Mouse (Mus musculus) embryonic stem cell, embryonic (primary cell): Measurements from ENCODE around the gene Leng8.

ENCODE experiments used
- CTCF ChIA-PET, 4 experiments: fragments of 300-600 bp in 2 of 4; fragments of 350-600 bp in 2 of 4; sonication (Branson Sonifier 250); formaldehyde crosslinking; loops; one replicate each; lab custom pipeline; 2022; ENCODE audit warnings: inconsistent platforms in 2 of 4; lab: Charles Lee
- POLR2A ChIA-PET, 4 experiments: fragments of 300-600 bp in 2 of 4; fragments of 350-600 bp in 2 of 4; sonication (Branson Sonifier 250); formaldehyde crosslinking; loops; one replicate each; lab custom pipeline; 2022; ENCODE audit warnings: antibody characterized with exemption in 4 of 4, inconsistent platforms in 1 of 4; lab: Charles Lee

The Leng8 gene

GRCm38 (mm10) chr7:4122783-4123182, 14.1 kb upstream of the Leng8 start:
- POLR2A ChIA-PET, result interaction anchor here in 3 of 4 experiments (0.7 to 9.6 kb wide), 13 partner anchors 8 to 630 kb away, joined by 3 to 273 read pairs (median 6); partner anchors contain the start of genes Leng8 (in 2 of the 3), Leng9 (in 2 of the 3), Cox6b2 (in 1 of the 3) and Mboat7 (in 1 of the 3)
- CTCF ChIA-PET, result interaction anchor here in 1 of 4 experiments (2.7 kb wide), 1 partner anchor 505 kb away, joined by 6 read pairs; the partner anchor contains the start of gene Ndufa3

- CTCF ChIA-PET, result interaction anchor here in 3 of 4 experiments (0.5 to 2.9 kb wide), 13 partner anchors 10 to 649 kb away, joined by 3 to 18 read pairs (median 5); partner anchors contain the start of genes Leng8 (in 2 of the 3), Ndufa3 (in 1 of the 3), Oscar (in 1 of the 3) and Tnni3 (in 1 of the 3)
- POLR2A ChIA-PET, result interaction anchor here in 3 of 4 experiments (0.7 to 9.6 kb wide), 35 partner anchors 11 to 689 kb away, joined by 3 to 273 read pairs (median 7); partner anchors contain the start of genes Leng8 (in 3 of the 3), Mboat7 (in 3 of the 3), Tsen34 (in 3 of the 3) and Cdc42ep5 (in 2 of the 3)
These were observed 13.1 kb upstream of the Leng8 start for GRCm38 (mm10) chr7:4123732-4124131.

DNA sequence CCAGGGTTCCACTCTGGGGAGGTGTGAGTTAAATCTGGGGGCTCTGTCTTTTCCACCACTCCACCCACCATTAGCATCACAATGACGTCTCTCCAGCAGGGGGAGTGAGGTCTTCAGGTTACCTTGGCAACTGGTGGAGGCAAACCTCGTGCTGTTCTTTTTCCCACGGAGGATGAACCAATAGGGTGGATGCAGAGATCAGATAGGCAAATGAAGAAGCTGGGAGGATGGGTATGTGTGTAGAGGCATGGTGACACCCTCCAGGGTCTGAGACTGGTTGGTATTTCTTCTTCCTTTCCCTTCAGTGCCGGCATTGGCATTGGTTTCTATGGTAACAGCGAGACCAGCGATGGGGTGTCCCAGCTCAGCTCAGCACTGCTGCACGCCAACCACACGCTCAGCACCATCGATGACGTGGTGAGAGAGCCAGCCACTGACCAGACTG, 12.5 kb upstream of the Leng8 start:
- ChIA-PET CTCF (interaction anchor here in 3 of 4 experiments (0.7 to 2.9 kb wide), 22 partner anchors 10 to 508 kb away, joined by 3 to 21 read pairs (median 5); partner anchors contain the start of genes Leng8 (in 3 of the 3), Tnni3 (in 2 of the 3), Cdc42ep5 (in 1 of the 3) and Ndufa3 (in 1 of the 3)), POLR2A (interaction anchor here (0.6 to 9.6 kb wide), 74 partner anchors 9 to 890 kb away, joined by 3 to 273 read pairs (median 4); partner anchors contain the start of genes Leng8 (in 4 of the 4), Cdc42ep5 (in 3 of the 4), Leng9 (in 3 of the 4) and Mboat7 (in 3 of the 4))

DNA sequence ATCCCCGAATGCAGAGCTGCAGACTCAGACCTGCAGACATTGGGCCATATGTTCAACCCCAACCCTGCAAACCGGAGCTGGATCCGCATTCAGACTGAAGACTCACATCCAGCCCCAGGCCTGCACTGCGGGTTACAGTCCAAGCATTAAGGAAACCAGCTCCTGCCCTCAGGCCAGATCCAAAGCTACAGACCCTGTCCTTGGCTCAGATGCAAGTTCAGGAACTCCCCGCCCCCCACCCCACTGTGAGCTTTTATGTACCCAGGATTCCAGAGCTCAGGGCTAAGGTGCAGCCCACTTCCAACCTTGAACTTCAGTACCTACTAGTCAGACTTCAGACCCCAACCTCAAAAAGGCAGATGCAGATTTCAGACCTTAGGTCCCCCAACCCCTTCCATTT, 12.0 kb upstream of the Leng8 start:
- ChIA-PET CTCF (interaction anchor here (0.5 to 2.9 kb wide), 32 partner anchors 9 to 675 kb away, joined by 3 to 21 read pairs (median 5); partner anchors contain the start of genes Leng8 (in 3 of the 4), Rdh13 (in 2 of the 4), Tnni3 (in 2 of the 4) and Cdc42ep5 (in 1 of the 4)), POLR2A (interaction anchor here (0.6 to 9.6 kb wide), 84 partner anchors 9 to 941 kb away, joined by 3 to 273 read pairs (median 4); partner anchors contain the start of genes Leng8 (in 4 of the 4), Cdc42ep5 (in 3 of the 4), Leng9 (in 3 of the 4) and Mboat7 (in 3 of the 4))

GRCm38 (mm10) chr7:4125306-4125705, 11.5 kb upstream of the Leng8 start:
- CTCF ChIA-PET, result interaction anchor here (0.5 to 2.9 kb wide), 32 partner anchors 11 to 675 kb away, joined by 3 to 21 read pairs (median 5); partner anchors contain the start of genes Leng8 (in 3 of the 4), Rdh13 (in 2 of the 4), Cdc42ep5 (in 1 of the 4) and Dnaaf3 (in 1 of the 4)
- POLR2A ChIA-PET, result interaction anchor here (0.6 to 9.6 kb wide), 79 partner anchors 9 to 941 kb away, joined by 3 to 273 read pairs (median 4); partner anchors contain the start of genes Leng8 (in 4 of the 4), Cdc42ep5 (in 3 of the 4), Cnot3 (in 3 of the 4) and Leng9 (in 3 of the 4)

DNA sequence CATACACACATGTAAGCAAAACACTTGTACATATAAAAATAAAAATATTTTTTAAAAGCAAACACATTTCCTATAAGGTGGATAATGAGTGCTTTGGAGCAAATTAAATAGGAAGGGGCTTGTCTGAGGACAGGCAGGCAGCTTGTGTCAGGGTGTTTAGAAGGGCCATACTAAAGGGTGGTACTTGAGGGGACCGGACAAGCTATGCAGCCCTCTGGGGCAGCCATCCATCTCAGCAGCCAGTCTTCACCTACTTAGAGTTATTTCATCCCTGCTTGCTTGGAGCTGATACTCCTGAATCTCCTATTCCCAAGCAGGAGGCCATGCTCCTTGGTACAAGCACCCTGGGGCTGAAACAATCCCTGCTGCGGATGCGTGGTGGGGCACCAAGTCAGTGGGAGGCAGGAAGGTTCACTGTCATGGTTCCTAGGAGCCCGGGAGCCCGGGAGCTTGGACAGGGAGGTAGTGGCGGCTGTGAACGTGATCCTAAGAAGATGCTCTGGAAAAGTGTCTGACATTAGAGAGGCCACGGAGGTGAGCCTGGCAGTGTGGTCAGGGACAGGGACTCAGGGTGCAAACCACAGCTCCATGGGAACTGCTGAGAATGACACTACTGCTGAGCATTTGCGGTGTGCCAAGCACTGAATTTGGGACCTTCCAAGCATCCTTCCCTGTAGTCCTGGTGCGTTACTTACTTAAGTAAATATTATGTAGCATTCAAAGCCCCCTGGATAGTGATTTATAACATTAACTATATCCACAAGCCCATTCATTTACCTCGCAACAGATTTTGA, 9.7 kb upstream of the Leng8 start:
- ChIA-PET POLR2A (interaction anchor here in 3 of 4 experiments (2.6 to 9.6 kb wide), 8 partner anchors 9 to 434 kb away, joined by 10 to 273 read pairs (median 26); partner anchors contain the start of genes Leng8 (in 3 of the 3), Leng9 (in 2 of the 3), Cdc42ep5 (in 1 of the 3) and Mboat7 (in 1 of the 3)), CTCF (no interaction called here)

GRCm38 (mm10) chr7:4127894-4128293, 8.9 kb upstream of the Leng8 start:
- CTCF ChIA-PET, result no interaction called here
- POLR2A ChIA-PET, result interaction anchor here in 2 of 4 experiments (1.2 to 9.6 kb wide), 4 partner anchors 8 to 18 kb away, joined by 4 to 273 read pairs (median 90); partner anchors contain the start of genes Leng8 (in 2 of the 2), Leng9 (in 1 of the 2) and Ttyh1 (in 1 of the 2)

- CTCF ChIA-PET, result interaction anchor here in 2 of 4 experiments (0.7 kb wide), 2 partner anchors 343 to 397 kb away, joined by 3 to 4 read pairs; no protein-coding TSS in a partner anchor
- POLR2A ChIA-PET, result interaction anchor here in 3 of 4 experiments (0.5 to 2.0 kb wide), 8 partner anchors 10 to 830 kb away, joined by 3 to 11 read pairs (median 4); partner anchors contain the start of genes Ppp1r12c (in 1 of the 3), Tsen34 (in 1 of the 3) and Ttyh1 (in 1 of the 3)
These were observed 8.0 kb upstream of the Leng8 start for GRCm38 (mm10) chr7:4128860-4129259.

GRCm38 (mm10) chr7:4130686-4131452, 6.0 kb upstream of the Leng8 start:
- CTCF ChIA-PET, result interaction anchor here (0.6 to 3.9 kb wide), 65 partner anchors 10 to 893 kb away, joined by 3 to 31 read pairs (median 4); partner anchors contain the start of genes Leng9 (in 1 of the 4), Mboat7 (in 1 of the 4), Rdh13 (in 1 of the 4) and Tnni3 (in 1 of the 4)

DNA sequence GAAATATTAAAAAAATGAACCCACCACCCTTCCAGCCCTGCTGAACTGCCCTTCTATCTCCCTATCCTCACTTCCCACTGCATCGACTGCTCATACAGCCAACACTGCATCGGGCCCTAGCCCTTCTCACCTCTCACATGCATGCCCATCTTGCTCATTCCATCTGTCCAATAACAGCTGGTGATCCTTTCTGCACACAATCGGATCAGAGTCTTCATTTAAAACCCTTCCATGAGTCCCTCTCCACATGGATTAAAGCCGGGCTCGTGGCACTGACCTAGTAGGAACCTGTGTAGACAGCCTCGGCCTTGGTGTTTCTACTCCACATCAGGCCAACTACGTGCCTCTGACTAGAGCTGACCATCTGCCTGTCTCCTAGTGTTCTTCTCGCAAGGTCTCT, 4.9 kb upstream of the Leng8 start:
- ChIA-PET CTCF (interaction anchor here in 3 of 4 experiments (0.5 to 3.9 kb wide), 10 partner anchors 12 to 342 kb away, joined by 3 to 31 read pairs (median 8); partner anchors contain the start of genes Rdh13 (in 1 of the 3) and Ttyh1 (in 1 of the 3)), POLR2A (interaction anchor here in 3 of 4 experiments (1.3 to 18.6 kb wide), 6 partner anchors 9 to 465 kb away, joined by 3 to 273 read pairs (median 7); partner anchors contain the start of genes Leng9 (in 1 of the 3) and Ttyh1 (in 1 of the 3))

More at GRCm38 (mm10) chr7:4130686-4131452, 6.0 kb upstream of the Leng8 start:
- POLR2A ChIA-PET, result interaction anchor here in 3 of 4 experiments (0.6 to 2.5 kb wide), 34 partner anchors 8 to 799 kb away, joined by 3 to 11 read pairs (median 5); partner anchors contain the start of genes Cdc42ep5 (in 2 of the 3), Leng9 (in 2 of the 3), Cnot3 (in 1 of the 3) and Leng1 (in 1 of the 3)

DNA sequence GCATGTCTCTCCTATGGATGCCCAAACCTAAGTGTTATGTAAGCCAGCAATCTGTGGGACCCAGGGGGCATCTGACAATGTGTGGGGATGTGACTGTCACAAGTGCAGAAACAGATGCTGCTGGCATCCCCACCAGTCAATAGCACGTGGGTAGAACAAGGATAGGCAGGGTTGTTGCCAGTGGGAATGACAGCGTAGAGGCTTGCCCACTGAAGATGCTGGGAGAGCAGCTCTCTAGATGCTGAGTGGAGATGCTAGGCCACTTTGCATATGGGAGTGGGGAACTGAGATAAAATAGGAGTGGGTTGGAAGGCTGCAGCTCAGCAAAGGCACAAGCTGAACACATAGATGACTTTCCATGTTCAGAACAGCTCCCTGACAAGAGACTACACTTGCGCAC, 4.3 kb upstream of the Leng8 start:
- CTCF ChIA-PET, result interaction anchor here in 2 of 4 experiments (1.6 to 3.9 kb wide), 2 partner anchors 294 to 295 kb away, joined by 4 to 31 read pairs; no protein-coding TSS in a partner anchor
- POLR2A ChIA-PET, result interaction anchor here in 2 of 4 experiments (2.5 to 18.6 kb wide), 3 partner anchors 9 to 16 kb away, joined by 11 to 273 read pairs (median 176); partner anchors contain the start of genes Leng9 (in 1 of the 2) and Ttyh1 (in 1 of the 2)

DNA sequence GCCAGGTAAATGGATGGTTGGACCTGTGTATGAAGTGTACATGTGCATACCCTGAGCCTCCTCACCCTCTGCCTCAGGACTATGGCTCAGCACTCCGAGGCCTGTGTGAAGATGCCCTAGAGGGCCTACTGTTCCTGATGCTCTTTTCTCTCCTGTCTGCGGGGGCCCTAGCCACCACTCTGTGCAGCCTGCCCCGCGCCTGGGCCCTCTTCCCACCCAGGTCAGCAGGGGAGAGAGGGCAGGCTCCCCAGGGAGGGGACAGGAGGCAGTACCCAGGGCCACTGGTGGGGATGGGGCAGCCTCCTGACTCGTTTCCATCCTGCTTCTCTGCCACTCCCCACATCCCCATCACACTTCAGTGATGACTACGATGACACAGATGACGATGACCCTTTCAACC, 3.8 kb upstream of the Leng8 start:
- ChIA-PET CTCF (interaction anchor here in 2 of 4 experiments (1.6 to 3.9 kb wide), 3 partner anchors 9 to 294 kb away, joined by 4 to 31 read pairs (median 5); no protein-coding TSS in a partner anchor), POLR2A (interaction anchor here in 3 of 4 experiments (0.6 to 18.6 kb wide), 5 partner anchors 9 to 380 kb away, joined by 3 to 273 read pairs (median 93); partner anchors contain the start of genes Leng9 (in 1 of the 3) and Ttyh1 (in 1 of the 3))

DNA sequence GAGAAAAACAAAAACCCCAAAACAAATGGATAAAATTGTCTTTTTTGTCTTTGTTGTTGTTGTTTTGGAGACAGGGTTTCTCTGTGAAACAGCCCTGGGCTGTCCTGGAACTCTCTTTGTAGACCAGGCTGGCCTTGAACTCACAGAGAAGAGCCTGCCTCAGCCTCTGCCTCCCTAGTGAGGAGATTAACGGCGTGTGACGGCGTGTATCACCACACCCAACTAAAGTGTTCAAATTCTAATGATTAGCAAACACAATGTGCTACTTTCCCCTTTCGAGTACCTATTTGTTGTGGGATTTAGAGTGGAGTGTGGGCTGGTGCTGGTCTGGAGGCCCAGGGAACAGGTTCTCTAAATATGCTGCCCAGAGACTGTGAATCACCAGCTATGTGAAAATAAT, 1.9 kb upstream of the Leng8 start:
- ChIA-PET CTCF (interaction anchor here in 1 of 4 experiments (1.6 kb wide), 1 partner anchor 11 kb away, joined by 5 read pairs; no protein-coding TSS in a partner anchor), POLR2A (interaction anchor here in 2 of 4 experiments (0.8 to 18.6 kb wide), 9 partner anchors 11 to 429 kb away, joined by 3 to 273 read pairs (median 19); partner anchors contain the start of genes Leng9 (in 2 of the 2), Rps9 (in 1 of the 2) and Ttyh1 (in 1 of the 2))

- ChIA-PET POLR2A (interaction anchor here (0.6 to 18.6 kb wide), 87 partner anchors 10 to 878 kb away, joined by 3 to 273 read pairs (median 5); partner anchors contain the start of genes Leng9 (in 4 of the 4), Cdc42ep5 (in 3 of the 4), Mboat7 (in 3 of the 4) and Ube2s (in 3 of the 4)), CTCF (interaction anchor here (0.6 to 2.4 kb wide), 15 partner anchors 9 to 519 kb away, joined by 3 to 18 read pairs (median 5); partner anchors contain the start of genes Ndufa3 (in 1 of the 4), Tnni3 (in 1 of the 4) and Ttyh1 (in 1 of the 4))
These were observed 452 bp upstream of the Leng8 start for GRCm38 (mm10) chr7:4136404-4136770.

DNA sequence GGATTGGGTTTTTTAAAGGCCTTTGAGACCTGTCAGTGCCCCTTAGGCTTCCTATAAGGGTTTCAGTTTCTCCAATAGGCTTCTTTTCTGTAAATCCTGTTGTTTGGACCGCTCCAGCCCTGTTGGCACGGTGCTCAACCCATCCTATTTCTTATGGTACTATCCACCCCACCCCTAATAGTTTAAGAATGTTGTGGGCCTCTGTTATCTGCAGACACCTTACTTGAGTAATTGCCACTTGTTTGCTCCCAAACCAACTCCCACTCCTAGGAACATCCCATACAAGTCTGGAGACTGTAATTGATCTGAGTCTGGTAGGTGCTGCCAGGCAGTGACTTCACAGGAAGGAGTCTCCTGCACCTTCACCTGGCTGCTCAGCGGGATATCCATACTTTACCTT, 907 bp downstream of the Leng8 start:
- ChIA-PET CTCF (interaction anchor here in 2 of 4 experiments (2.2 to 2.4 kb wide), 2 partner anchors 8 to 13 kb away, joined by 11 to 18 read pairs; no protein-coding TSS in a partner anchor), POLR2A (interaction anchor here in 3 of 4 experiments (1.2 to 18.6 kb wide), 19 partner anchors 9 to 492 kb away, joined by 3 to 273 read pairs (median 15); partner anchors contain the start of genes Leng9 (in 3 of the 3), Cdc42ep5 (in 2 of the 3), Cnot3 (in 1 of the 3) and Ppp1r12c (in 1 of the 3))
